Mouse (Mus musculus): ENCODE data around the gene Ablim1. TPM values are rescaled to one million over a fixed set of nuclear protein-coding genes. Genes with fewer than 3 reads are reported as not detected.

Ablim1 gene
- total RNA-seq, 4 experiments from 2014 or later = 103 to 121 (median 110) TPM

- DNase-seq (ENCODE audit: low spot score in 2 of 2) = no peak
Observed at GRCm38 (mm10) chr19:57026501-57026900, 288.2 kb downstream of the Ablim1 start.

- no peak for DNase-seq (ENCODE audit: low spot score in 2 of 2)
Observed at GRCm38 (mm10) chr19:57017785-57018179, 296.9 kb downstream of the Ablim1 start.

GRCm38 (mm10) chr19:57016995-57017784 is 297.5 kb downstream of the Ablim1 start:
- no peak for DNase-seq (ENCODE audit: low spot score in 2 of 2)

GRCm38 (mm10) chr19:57014808-57015207 is 299.9 kb downstream of the Ablim1 start:
- no peak for DNase-seq (ENCODE audit: low spot score in 2 of 2)

GRCm38 (mm10) chr19:57013271-57013677 is 301.4 kb downstream of the Ablim1 start:
- DNase-seq (ENCODE audit: low spot score in 2 of 2) = no peak

- DNase-seq (ENCODE audit: low spot score in 2 of 2) = no peak
Observed at GRCm38 (mm10) chr19:57012068-57012467, 302.7 kb downstream of the Ablim1 start.

GRCm38 (mm10) chr19:57010064-57010463 is 304.7 kb downstream of the Ablim1 start:
- no peak for DNase-seq (ENCODE audit: low spot score in 2 of 2)

GRCm38 (mm10) chr19:57009653-57010052 is 305.1 kb downstream of the Ablim1 start:
- no peak for DNase-seq (ENCODE audit: low spot score in 2 of 2)

GRCm38 (mm10) chr19:57007781-57008710 is 306.7 kb downstream of the Ablim1 start, which contains the start of gene Afap1l2:
Gene Afap1l2, minus strand, starts transcription at chr19:57008228.
- DNase-seq (ENCODE audit: low spot score in 2 of 2) = no peak

GRCm38 (mm10) chr19:57007291-57007690 is 307.4 kb downstream of the Ablim1 start:
- peak in 1 of 2 experiments; percentile 26 for DNase-seq (ENCODE audit: low spot score in 2 of 2)

- DNase-seq (ENCODE audit: low spot score in 2 of 2) = no peak
Observed at GRCm38 (mm10) chr19:57006841-57007240, 307.9 kb downstream of the Ablim1 start.

GRCm38 (mm10) chr19:57005062-57005461 is 309.7 kb downstream of the Ablim1 start:
- DNase-seq (ENCODE audit: low spot score in 2 of 2) = no peak

GRCm38 (mm10) chr19:57003460-57003810 is 311.3 kb downstream of the Ablim1 start:
- DNase-seq (ENCODE audit: low spot score in 2 of 2) = no peak

GRCm38 (mm10) chr19:57002741-57003459 is 311.8 kb downstream of the Ablim1 start:
- DNase-seq (ENCODE audit: low spot score in 2 of 2) = no peak

GRCm38 (mm10) chr19:57001926-57002325 is 312.8 kb downstream of the Ablim1 start:
- DNase-seq (ENCODE audit: low spot score in 2 of 2) = no peak

- DNase-seq (ENCODE audit: low spot score in 2 of 2) = no peak
Observed at GRCm38 (mm10) chr19:57000592-57000991, 314.1 kb downstream of the Ablim1 start.

- no peak for DNase-seq (ENCODE audit: low spot score in 2 of 2)
Observed at GRCm38 (mm10) chr19:56999781-57000180, 314.9 kb downstream of the Ablim1 start.

GRCm38 (mm10) chr19:56998910-56999309 is 315.8 kb downstream of the Ablim1 start:
- DNase-seq (ENCODE audit: low spot score in 2 of 2) = no peak

- DNase-seq (ENCODE audit: low spot score in 2 of 2) = no peak
Observed at GRCm38 (mm10) chr19:56998331-56998730, 316.4 kb downstream of the Ablim1 start.

GRCm38 (mm10) chr19:56997164-56997599 is 317.5 kb downstream of the Ablim1 start:
- no peak for DNase-seq (ENCODE audit: low spot score in 2 of 2)

GRCm38 (mm10) chr19:56995441-56995840 is 319.3 kb downstream of the Ablim1 start:
- DNase-seq (ENCODE audit: low spot score in 2 of 2) = no peak
